Mouse (Mus musculus): Measurements from ENCODE around the gene Nr1i3.
A peak's percentile ranks its signal among the peaks of the same experiment; 100 is the strongest.

Nr1i3 gene

GRCm38 (mm10) chr1:171213801-171214496 is at the start of gene Nr1i3:
Nr1i3 (plus strand) TSS chr1:171213970.
- no peak for DNase-seq (ENCODE audit: extremely low read depth, low read depth, low spot score)

GRCm38 (mm10) chr1:171164258-171164657 is 49.5 kb upstream of the Nr1i3 start:
- DNase-seq (ENCODE audit: extremely low read depth, low read depth, low spot score), result no peak

- DNase-seq (ENCODE audit: extremely low read depth, low read depth, low spot score), result no peak
These were observed 48.0 kb upstream of the Nr1i3 start for GRCm38 (mm10) chr1:171165629-171166345.

GRCm38 (mm10) chr1:171168906-171169305 is 44.9 kb upstream of the Nr1i3 start:
- DNase-seq (ENCODE audit: extremely low read depth, low read depth, low spot score), result no peak

GRCm38 (mm10) chr1:171169913-171170312 is 43.9 kb upstream of the Nr1i3 start:
- DNase-seq (ENCODE audit: extremely low read depth, low read depth, low spot score), result no peak

GRCm38 (mm10) chr1:171171138-171171537 is 42.6 kb upstream of the Nr1i3 start:
- no peak for DNase-seq (ENCODE audit: extremely low read depth, low read depth, low spot score)

GRCm38 (mm10) chr1:171172779-171173178 is 41.0 kb upstream of the Nr1i3 start:
- no peak for DNase-seq (ENCODE audit: extremely low read depth, low read depth, low spot score)

- DNase-seq (ENCODE audit: extremely low read depth, low read depth, low spot score), result no peak
These were observed 34.1 kb upstream of the Nr1i3 start for GRCm38 (mm10) chr1:171179487-171180171.

GRCm38 (mm10) chr1:171183025-171183424 is 30.7 kb upstream of the Nr1i3 start:
- no peak for DNase-seq (ENCODE audit: extremely low read depth, low read depth, low spot score)

GRCm38 (mm10) chr1:171183620-171184019 is 30.1 kb upstream of the Nr1i3 start:
- DNase-seq (ENCODE audit: extremely low read depth, low read depth, low spot score), result no peak

- peak; percentile 10 for DNase-seq (ENCODE audit: extremely low read depth, low read depth, low spot score)
These were observed 29.5 kb upstream of the Nr1i3 start for GRCm38 (mm10) chr1:171184314-171184713.

GRCm38 (mm10) chr1:171185655-171186054 is 28.1 kb upstream of the Nr1i3 start:
- DNase-seq (ENCODE audit: extremely low read depth, low read depth, low spot score), result no peak

- no peak for DNase-seq (ENCODE audit: extremely low read depth, low read depth, low spot score)
These were observed 25.7 kb upstream of the Nr1i3 start for GRCm38 (mm10) chr1:171187851-171188700.

GRCm38 (mm10) chr1:171189046-171189445 is 24.7 kb upstream of the Nr1i3 start:
- DNase-seq (ENCODE audit: extremely low read depth, low read depth, low spot score), result no peak

- DNase-seq (ENCODE audit: extremely low read depth, low read depth, low spot score), result no peak
These were observed 24.2 kb upstream of the Nr1i3 start for GRCm38 (mm10) chr1:171189476-171190114.

- DNase-seq (ENCODE audit: extremely low read depth, low read depth, low spot score), result no peak
These were observed 22.9 kb upstream of the Nr1i3 start for GRCm38 (mm10) chr1:171190832-171191231.

GRCm38 (mm10) chr1:171192283-171192682 is 21.5 kb upstream of the Nr1i3 start:
- DNase-seq (ENCODE audit: extremely low read depth, low read depth, low spot score), result no peak

- no peak for DNase-seq (ENCODE audit: extremely low read depth, low read depth, low spot score)
These were observed 20.5 kb upstream of the Nr1i3 start for GRCm38 (mm10) chr1:171193093-171193840.

GRCm38 (mm10) chr1:171193911-171194830 is 19.6 kb upstream of the Nr1i3 start:
- no peak for DNase-seq (ENCODE audit: extremely low read depth, low read depth, low spot score)
